Mouse (Mus musculus) myocyte (in vitro differentiated cells): ENCODE results near the gene Ahnak. TPM values are rescaled to one million over a fixed set of nuclear protein-coding genes. Genes with fewer than 3 reads are reported as not detected.

Experiments
- H3K27me3 ChIP-seq: one replicate; pipeline ENCODE4 v1.6.1; 2011; ENCODE audit not compliant: control insufficient read depth, insufficient read depth, insufficient read length
- H3K36me3 ChIP-seq: one replicate; pipeline ENCODE4 v1.6.1; 2011; ENCODE audit not compliant: control insufficient read depth, insufficient read depth
- H3K4me2 ChIP-seq: one replicate; pipeline ENCODE4 v1.6.1; 2011; ENCODE audit warnings: low read depth, control low read depth
- H3K4me3 ChIP-seq: one replicate; pipeline ENCODE4 v1.5.1; 2011; ENCODE audit warnings: mild to moderate bottlenecking, control low read depth, moderate library complexity
- H3K79me2 ChIP-seq: one replicate; pipeline ENCODE4 v1.6.1; 2011; ENCODE audit not compliant: control insufficient read depth, insufficient read depth
- H3ac ChIP-seq: one replicate; pipeline ENCODE4 v1.6.1; 2011; ENCODE audit not compliant: control insufficient read depth, insufficient read length
- CEBPB ChIP-seq: IDR thresholded peaks from 2 replicates; pipeline ENCODE4 v1.6.1; 2011; ENCODE audit warnings: mild to moderate bottlenecking, moderate library complexity; ENCODE audit not compliant: poor library complexity, insufficient read depth, severe bottlenecking
- E2F4 ChIP-seq: IDR thresholded peaks from one replicate; pipeline ENCODE4 v1.6.1; 2011; ENCODE audit warnings: mild to moderate bottlenecking, control low read depth, moderate library complexity; ENCODE audit not compliant: insufficient read depth
- MAX ChIP-seq: IDR thresholded peaks from one replicate; pipeline ENCODE4 v1.6.1; 2011; ENCODE audit warnings: low read depth, mild to moderate bottlenecking, control low read depth
- MYOD1 ChIP-seq, 3 experiments: IDR thresholded peaks; one replicate each; pipeline ENCODE4 v1.6.1; 2011; ENCODE audit warnings: control low read depth in 2 of 3, low read depth in 2 of 3, mild to moderate bottlenecking in 2 of 3, moderate library complexity in 1 of 3; ENCODE audit not compliant: insufficient read length in 2 of 3, control insufficient read depth in 1 of 3
- MYOG ChIP-seq, 3 experiments: IDR thresholded peaks; one replicate each; pipeline ENCODE4 v1.6.1; 2011; ENCODE audit warnings: control low read depth in 2 of 3, low read depth in 2 of 3, mild to moderate bottlenecking in 2 of 3; ENCODE audit not compliant: insufficient read length in 2 of 3, control insufficient read depth in 1 of 3, insufficient read depth in 1 of 3
- POLR2A ChIP-seq: IDR thresholded peaks from one replicate; pipeline ENCODE4 v1.6.1; 2011; ENCODE audit warnings: low read depth, mild to moderate bottlenecking, control low read depth, moderate library complexity; ENCODE audit not compliant: insufficient read length
- POLR2AphosphoS2 ChIP-seq: IDR thresholded peaks from one replicate; pipeline ENCODE4 v1.6.1; 2011; ENCODE audit warnings: low read depth, control low read depth; ENCODE audit not compliant: insufficient read length
- REST ChIP-seq: IDR thresholded peaks from one replicate; pipeline ENCODE4 v1.6.1; 2011; ENCODE audit warnings: mild to moderate bottlenecking, control low read depth, moderate library complexity; ENCODE audit not compliant: insufficient read depth, insufficient read length
- SRF ChIP-seq: IDR thresholded peaks from one replicate; pipeline ENCODE4 v1.6.1; 2011; ENCODE audit warnings: low read depth; ENCODE audit not compliant: control insufficient read depth, insufficient read length
- TCF12 ChIP-seq: IDR thresholded peaks from one replicate; pipeline ENCODE4 v1.6.1; 2011; ENCODE audit warnings: mild to moderate bottlenecking, control low read depth; ENCODE audit not compliant: poor library complexity, insufficient read depth, severe bottlenecking
- TCF3 ChIP-seq: IDR thresholded peaks from one replicate; pipeline ENCODE4 v1.6.1; 2011; ENCODE audit warnings: low read depth, control low read depth; ENCODE audit not compliant: insufficient read length
- USF1 ChIP-seq: IDR thresholded peaks from one replicate; pipeline ENCODE4 v1.6.1; 2011; ENCODE audit warnings: low read depth, mild to moderate bottlenecking, control low read depth, moderate library complexity
- polyA plus RNA-seq: library from polyadenylated mRNA; unstranded; fragments of >200 nt; fragmentation: generic; extraction: Trizol; gene quantifications from one replicate; pipeline ENCODE4 v1.2.1, GENCODE M21; 2012; ENCODE audit warnings: missing spikeins

The Ahnak gene
- polyA plus RNA-seq, 1 experiment, result 93.3 TPM

GRCm38 (mm10) chr19:9090709-9091108, 101.6 kb downstream of the Ahnak start:
- Histone ChIP-seq H3K36me3 (no peaks in the 10 kb centered on the region), H3ac (no peak overlapping the region), H3K27me3 (no peaks in the 10 kb centered on the region), H3K4me3 (no peak overlapping the region), H3K4me2 (no peak overlapping the region), H3K79me2 (no peaks in the 10 kb centered on the region)
- TF ChIP-seq REST (no peak), CEBPB (no peak), POLR2A (no peak), TCF3 (no peak), SRF (no peak), POLR2AphosphoS2 (no peak)

GRCm38 (mm10) chr19:9095111-9095510, 106.0 kb downstream of the Ahnak start:
- no peak overlapping the region for H3K4me2 ChIP-seq
- no peaks in the 10 kb centered on the region for H3K36me3 ChIP-seq
- H3K79me2 ChIP-seq, result no peaks in the 10 kb centered on the region
- H3K4me3 ChIP-seq, result no peak overlapping the region
- H3ac ChIP-seq, result no peak overlapping the region
- no peaks in the 10 kb centered on the region for H3K27me3 ChIP-seq
- TF ChIP-seq REST (no peak), USF1 (no peak), MYOG (IDR thresholded peaks at IDR 0.05; ENCODE audit: control insufficient read depth in 1 of 3, insufficient read depth in 1 of 3, insufficient read length in 2 of 3, low read depth in 2 of 3) (no peak), POLR2AphosphoS2 (no peak), POLR2A (no peak), TCF12 (no peak), CEBPB (no peak), TCF3 (no peak), E2F4 (no peak), MAX (no peak), MYOD1 (IDR thresholded peaks at IDR 0.05; ENCODE audit: control insufficient read depth in 1 of 3, insufficient read length in 2 of 3, low read depth in 2 of 3) (no peak), SRF (no peak)

GRCm38 (mm10) chr19:9097441-9097840, 108.4 kb downstream of the Ahnak start:
- H3K79me2 ChIP-seq, result no peaks in the 10 kb centered on the region
- H3K27me3 ChIP-seq, result no peaks in the 10 kb centered on the region
- no peaks in the 10 kb centered on the region for H3K36me3 ChIP-seq
- H3ac ChIP-seq, result no peak overlapping the region
- no peak overlapping the region for H3K4me3 ChIP-seq
- no peak for TF ChIP-seq POLR2AphosphoS2
- no peak for TF ChIP-seq MYOG (IDR thresholded peaks at IDR 0.05; ENCODE audit: control insufficient read depth in 1 of 3, insufficient read depth in 1 of 3, insufficient read length in 2 of 3, low read depth in 2 of 3)
- no peak for TF ChIP-seq POLR2A
- TF ChIP-seq SRF, result no peak
- TF ChIP-seq CEBPB, result no peak
- TF ChIP-seq REST, result no peak
- no peak for TF ChIP-seq MAX
- no peak for TF ChIP-seq E2F4
- no peak for TF ChIP-seq TCF12
- no peak for TF ChIP-seq TCF3
- no peak for TF ChIP-seq MYOD1 (IDR thresholded peaks at IDR 0.05; ENCODE audit: control insufficient read depth in 1 of 3, insufficient read length in 2 of 3, low read depth in 2 of 3)
- TF ChIP-seq USF1, result no peak
- H3K4me2 ChIP-seq, result no peak overlapping the region

GRCm38 (mm10) chr19:9099751-9100150, 110.7 kb downstream of the Ahnak start:
- no peak overlapping the region for H3K4me2 ChIP-seq
- H3K79me2 ChIP-seq, result no peaks in the 10 kb centered on the region
- H3ac ChIP-seq, result no peak overlapping the region
- H3K27me3 ChIP-seq, result no peaks in the 10 kb centered on the region
- H3K4me3 ChIP-seq, result no peak overlapping the region
- TF ChIP-seq E2F4, result no peak
- H3K36me3 ChIP-seq, result no peaks in the 10 kb centered on the region

- TF ChIP-seq E2F4, result no peak
- TF ChIP-seq TCF12, result no peak
- no peak for TF ChIP-seq TCF3
- no peak for TF ChIP-seq POLR2AphosphoS2
- no peak for TF ChIP-seq MYOG (IDR thresholded peaks at IDR 0.05; ENCODE audit: control insufficient read depth in 1 of 3, insufficient read depth in 1 of 3, insufficient read length in 2 of 3, low read depth in 2 of 3)
- TF ChIP-seq SRF, result no peak
- TF ChIP-seq REST, result no peak
- TF ChIP-seq MAX, result no peak
- no peak for TF ChIP-seq USF1
- no peak for TF ChIP-seq MYOD1 (IDR thresholded peaks at IDR 0.05; ENCODE audit: control insufficient read depth in 1 of 3, insufficient read length in 2 of 3, low read depth in 2 of 3)
- TF ChIP-seq CEBPB, result no peak
- no peak for TF ChIP-seq POLR2A
Measured at GRCm38 (mm10) chr19:9100297-9101061, 111.4 kb downstream of the Ahnak start.

More at GRCm38 (mm10) chr19:9100297-9101061, 111.4 kb downstream of the Ahnak start:
- Histone ChIP-seq H3K4me3 (no peak overlapping the region), H3K36me3 (no peaks in the 10 kb centered on the region), H3K4me2 (no peak overlapping the region), H3K79me2 (no peaks in the 10 kb centered on the region), H3ac (no peak overlapping the region), H3K27me3 (no peaks in the 10 kb centered on the region)
